In genomic region chr14:27630973-27631640, GRCm38 (mm10) we compare ENCODE assay signal across 18 mouse cellular contexts. TPM values are rescaled to one million over a fixed set of nuclear protein-coding genes. Genes with fewer than 3 reads are reported as not detected.
"Had no signal": no experiment of that assay in that cellular context is flagged by ENCODE, and none has a peak within 500 bp of the region (broad histone marks: within the 10 kb centered on the region; RNA-seq: fewer than 3 reads in every experiment).

No protein-coding gene starts in this region.

- H3K4me3 ChIP-seq: intestine, embryonic 15.5 days; limb, embryonic 12.5 days; liver, embryonic 13.5 days; lung, embryonic 15.5 days; midbrain, embryonic 12.5 days; myocyte; neural tube, embryonic 15.5 days had no signal

- ATAC-seq: intestine, embryonic 15.5 days; liver, postnatal 0 days had no signal

- H3K27ac ChIP-seq: intestine, embryonic 15.5 days; limb, embryonic 12.5 days; liver, embryonic 13.5 days; lung, embryonic 15.5 days; midbrain, embryonic 12.5 days had no signal

- DNase-seq: kidney, adult 18-20 months; kidney, postnatal 10 days; kidney, postnatal 4 days; liver; liver, embryonic 13.5 days; liver, postnatal 0 days; lung, postnatal 14 days; right cerebral cortex, postnatal 4 days; spleen, adult 18-20 months; thymus, adult 2 months; thymus, postnatal 4 days had no signal

- H3K4me1 ChIP-seq: intestine, embryonic 15.5 days; liver, embryonic 13.5 days; lung, embryonic 15.5 days had no signal

- H3K4me2 ChIP-seq: intestine, embryonic 15.5 days; limb, embryonic 12.5 days; liver, embryonic 13.5 days; lung, embryonic 15.5 days; midbrain, embryonic 12.5 days; neural tube, embryonic 15.5 days had no signal

- H3K9ac ChIP-seq: intestine, embryonic 15.5 days; limb, embryonic 12.5 days; liver, embryonic 13.5 days; liver, postnatal 0 days; lung, embryonic 15.5 days; midbrain, embryonic 12.5 days; neural tube, embryonic 15.5 days had no signal

- H3K36me3 ChIP-seq: intestine, embryonic 15.5 days; limb, embryonic 12.5 days; liver, embryonic 13.5 days; lung, embryonic 15.5 days; midbrain, embryonic 12.5 days had no signal

- H3K9me3 ChIP-seq: intestine, embryonic 15.5 days; limb, embryonic 12.5 days; liver, embryonic 13.5 days; lung, embryonic 15.5 days; midbrain, embryonic 12.5 days; neural tube, embryonic 15.5 days had no signal

- H3K27me3 ChIP-seq: intestine, embryonic 15.5 days; limb, embryonic 12.5 days; liver, embryonic 13.5 days; lung, embryonic 15.5 days; midbrain, embryonic 12.5 days; neural tube, embryonic 15.5 days had no signal

RNA-seq across cellular contexts. Expression of gene Erc2, which starts 8.9 kb away (rescaled TPM):
- total RNA-seq: megakaryocyte-erythroid progenitor cell, adult 5-6 weeks had no signal
